Mouse (Mus musculus) kidney, postnatal 14 days (tissue): ENCODE measurements at regions not wholly inside any gene's neighbourhood (a gene's known extent, or its start where the extent isn't known, plus 50 kb on each side); places are given as distances from the start of the nearest gene placed in this dataset.
"Not testable (repeated sequence)": the region's sequence is repeated elsewhere in the genome, so short reads cannot be mapped to it uniquely, and the experiment has no call there.

Source experiments
- DNase-seq: peaks from one replicate; pipeline ENCODE4 v3.0.0; 2022; ENCODE audit warnings: mixed read lengths

GRCm38 (mm10) chr12:93812963-93813733 is 1878.9 kb upstream of the Flrt2 start:
- no peak for DNase-seq

- no peak for DNase-seq
Measured at GRCm38 (mm10) chr12:93850944-93851520, 1841.0 kb upstream of the Flrt2 start.

GRCm38 (mm10) chr12:93851660-93852059 is 1840.4 kb upstream of the Flrt2 start:
- DNase-seq: no peak

GRCm38 (mm10) chr12:93885946-93886345 is 1806.1 kb upstream of the Flrt2 start:
- DNase-seq: no peak

- DNase-seq: no peak
Measured at GRCm38 (mm10) chr12:93890109-93890508, 1801.9 kb upstream of the Flrt2 start.

- not testable (repeated sequence) for DNase-seq
Measured at GRCm38 (mm10) chr12:93928541-93929238, 1763.3 kb upstream of the Flrt2 start.

GRCm38 (mm10) chr12:93929239-93929563 is 1762.8 kb upstream of the Flrt2 start:
- not testable (repeated sequence) for DNase-seq

GRCm38 (mm10) chr12:93930242-93930641 is 1761.8 kb upstream of the Flrt2 start:
- DNase-seq: not testable (repeated sequence)

GRCm38 (mm10) chr12:93960869-93961268 is 1731.2 kb upstream of the Flrt2 start:
- DNase-seq: no peak

- no peak for DNase-seq
Measured at GRCm38 (mm10) chr12:93981307-93981706, 1710.7 kb upstream of the Flrt2 start.

GRCm38 (mm10) chr12:93991531-93991930 is 1700.5 kb upstream of the Flrt2 start:
- no peak for DNase-seq

- DNase-seq: no peak
Measured at GRCm38 (mm10) chr12:93993875-93994274, 1698.2 kb upstream of the Flrt2 start.

GRCm38 (mm10) chr12:94015946-94016345 is 1676.1 kb upstream of the Flrt2 start:
- DNase-seq: no peak

GRCm38 (mm10) chr12:94031364-94031763 is 1660.7 kb upstream of the Flrt2 start:
- DNase-seq: no peak

- DNase-seq: no peak
Measured at GRCm38 (mm10) chr12:94047972-94048371, 1644.1 kb upstream of the Flrt2 start.

- no peak for DNase-seq
Measured at GRCm38 (mm10) chr12:94057767-94058166, 1634.3 kb upstream of the Flrt2 start.

GRCm38 (mm10) chr12:94059641-94060040 is 1632.4 kb upstream of the Flrt2 start:
- no peak for DNase-seq

- DNase-seq: no peak
Measured at GRCm38 (mm10) chr12:94060336-94060735, 1631.7 kb upstream of the Flrt2 start.

GRCm38 (mm10) chr12:94066444-94067152 is 1625.4 kb upstream of the Flrt2 start:
- DNase-seq: peak; percentile 59

- DNase-seq: peak; percentile 19
Measured at GRCm38 (mm10) chr12:94070940-94071505, 1621.0 kb upstream of the Flrt2 start.

GRCm38 (mm10) chr12:94105582-94106162 is 1586.4 kb upstream of the Flrt2 start:
- DNase-seq: no peak

- no peak for DNase-seq
Measured at GRCm38 (mm10) chr12:94150143-94150542, 1541.9 kb upstream of the Flrt2 start.
